Mouse (Mus musculus) left cerebral cortex, postnatal 10 days (tissue): ENCODE results near the gene Tsc1. TPM values are rescaled to one million over a fixed set of nuclear protein-coding genes. Genes with fewer than 3 reads are reported as not detected.

Source experiments
- DNase-seq, 2 experiments: peaks; one replicate each; pipeline ENCODE4 v3.0.0; 2021 to 2022; ENCODE audit warnings: low spot score in 2 of 2, mixed read lengths in 1 of 2; ENCODE audit errors: extremely low spot score in 1 of 2
- intact Hi-C: fragments of 180-260 bp; cut with DNase I; formaldehyde crosslinking; loops from one replicate; pipeline ENCODE4 v1.15.1; 2025
- microRNA-seq: library from miRNA; unstranded; fragments of <30 nt; microRNA quantifications from one replicate; pipeline ENCODE4 v1.2.0, GENCODE M21; 2022
- total RNA-seq, 2 experiments: library from RNA; stranded (reverse); gene quantifications; 2 replicates each; pipeline ENCODE4 v1.2.3; 2021

Gene Tsc1
- total RNA-seq, 2 experiments from 2014 or later: 42.4 to 43.0 TPM

DNA sequence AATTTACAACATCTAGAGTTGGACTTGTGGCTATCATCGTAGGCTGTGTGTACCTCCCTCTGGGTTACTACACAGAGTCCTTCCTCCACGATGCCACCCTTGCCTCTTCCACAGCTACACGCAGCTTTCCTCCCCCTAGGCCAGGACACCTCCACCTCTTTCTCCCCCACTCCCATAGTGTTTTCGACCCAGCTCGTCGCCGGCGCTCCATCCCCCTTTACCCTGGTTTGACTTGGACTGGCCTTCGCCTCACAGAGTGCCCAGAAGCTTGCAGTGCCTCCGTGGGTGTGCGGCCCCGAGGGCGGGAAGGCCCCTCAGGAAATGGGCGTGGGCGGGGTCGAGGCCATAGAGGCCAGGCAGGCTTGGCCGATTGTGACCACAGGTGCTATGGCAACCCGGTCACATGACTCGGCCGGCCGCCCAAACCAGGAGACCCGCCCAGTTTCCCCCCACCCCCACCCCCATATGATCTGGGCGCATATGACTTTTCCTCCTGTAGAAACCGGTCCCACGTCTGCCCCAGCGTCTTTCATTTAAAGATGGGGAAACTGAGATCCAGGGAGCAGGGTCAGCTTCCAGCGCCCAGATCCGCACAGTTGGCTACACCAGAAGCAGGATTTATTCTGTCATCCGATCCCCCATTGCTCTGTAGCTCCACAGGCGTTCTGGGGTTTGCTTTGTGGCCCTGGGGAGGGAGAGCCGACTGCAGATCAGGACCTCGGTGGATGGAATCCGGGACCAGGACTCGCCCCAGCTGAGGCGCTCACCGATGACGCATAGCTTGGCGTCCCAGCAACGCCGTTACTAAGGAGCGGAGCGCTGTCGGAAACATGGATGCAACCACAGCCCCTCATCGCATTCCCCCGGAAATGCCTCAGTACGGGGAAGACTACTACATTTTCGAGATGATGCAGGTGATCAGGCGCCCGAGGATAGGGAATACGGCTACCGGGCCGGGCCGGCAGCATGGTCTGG lies 58.6 kb downstream of the Tsc1 start, which contains the start of the genes Spaca9 and Ak8:
TSS of gene Spaca9 (minus strand) at position 367 of the 975 bp plus-strand sequence.
TSS of gene Ak8 (plus strand) at position 804 of the 975 bp plus-strand sequence.
- intact Hi-C loops: no loop called here
- DNase-seq: peak; percentile 84 to 89

DNA sequence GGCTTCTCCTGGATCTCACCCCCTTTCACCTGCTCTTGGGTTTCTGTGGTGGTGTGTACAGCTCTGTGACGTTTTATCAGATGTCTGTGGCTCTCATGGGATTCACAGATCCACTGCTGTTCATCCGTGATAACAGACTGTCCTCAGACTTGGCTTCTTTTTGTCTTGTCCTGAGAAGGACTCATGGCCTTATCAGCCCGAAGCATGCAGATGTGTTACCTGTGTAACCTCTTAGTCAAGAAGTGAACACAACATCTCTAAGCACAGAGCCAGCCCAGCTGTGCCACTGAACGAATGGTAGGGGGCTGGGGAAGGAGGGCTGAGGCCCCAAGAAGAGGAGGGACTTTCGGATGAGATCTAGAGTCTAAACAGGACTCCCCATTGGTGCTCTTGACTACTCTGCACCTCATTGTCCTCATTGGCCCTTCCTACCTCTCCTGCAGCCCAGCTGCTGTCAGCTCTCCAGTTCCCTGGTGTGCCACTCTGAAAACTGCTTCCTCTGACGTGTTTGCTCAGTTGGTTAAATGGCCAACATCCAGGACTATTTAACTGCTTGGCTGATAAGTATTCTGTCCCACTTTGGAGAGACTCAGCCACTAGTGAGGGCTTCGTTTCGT lies 60.7 kb downstream of the Tsc1 start:
- intact Hi-C loops: no loop called here
- no peak for DNase-seq

DNA sequence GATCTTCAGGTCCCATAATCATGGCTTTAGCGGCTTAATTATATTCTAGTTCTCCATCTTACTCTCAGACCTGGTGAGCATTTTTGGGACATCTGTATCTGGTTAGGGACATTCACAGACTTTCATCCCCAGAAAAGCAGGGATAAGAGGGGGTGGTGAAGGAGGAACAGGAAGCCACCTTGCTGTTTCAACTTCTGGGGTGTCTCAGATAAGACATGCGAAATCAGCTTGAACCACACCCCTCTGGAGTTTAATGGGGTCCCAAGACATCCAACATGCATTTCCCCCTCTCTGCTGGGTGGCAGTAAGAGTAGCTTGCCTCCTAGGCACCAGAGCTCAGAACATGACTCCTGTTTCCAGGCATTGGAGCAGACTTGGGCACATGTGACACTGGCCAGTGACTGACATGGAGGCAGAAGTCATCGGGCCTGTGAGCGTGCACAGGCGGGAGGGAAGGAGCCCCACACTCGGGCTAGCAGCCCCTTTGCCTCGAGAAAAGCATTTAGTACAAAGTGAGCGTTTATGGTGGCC lies 65.1 kb downstream of the Tsc1 start:
- no peak for DNase-seq
- intact Hi-C loops: no loop called here

DNA sequence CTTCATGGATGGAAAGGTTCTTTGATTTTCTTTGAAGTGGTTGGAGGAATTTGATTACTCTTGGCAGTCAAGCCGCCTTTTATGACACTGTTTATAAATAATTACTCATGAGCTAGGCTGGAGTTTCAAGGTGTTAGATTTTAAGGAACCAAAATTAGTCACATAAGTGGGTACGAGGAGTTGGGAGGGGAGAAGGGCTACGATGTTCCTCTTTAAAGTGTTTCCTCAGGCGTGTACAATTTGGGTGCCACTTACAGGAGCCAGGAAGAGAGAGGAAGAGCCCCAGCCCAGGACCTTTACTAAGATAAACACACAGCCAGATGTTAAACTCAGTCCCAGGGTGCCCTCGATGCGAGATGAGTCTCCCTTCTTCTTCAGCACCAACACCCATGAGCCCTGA lies 65.8 kb downstream of the Tsc1 start:
- no peak for DNase-seq
- intact Hi-C loops: no loop called here

DNA sequence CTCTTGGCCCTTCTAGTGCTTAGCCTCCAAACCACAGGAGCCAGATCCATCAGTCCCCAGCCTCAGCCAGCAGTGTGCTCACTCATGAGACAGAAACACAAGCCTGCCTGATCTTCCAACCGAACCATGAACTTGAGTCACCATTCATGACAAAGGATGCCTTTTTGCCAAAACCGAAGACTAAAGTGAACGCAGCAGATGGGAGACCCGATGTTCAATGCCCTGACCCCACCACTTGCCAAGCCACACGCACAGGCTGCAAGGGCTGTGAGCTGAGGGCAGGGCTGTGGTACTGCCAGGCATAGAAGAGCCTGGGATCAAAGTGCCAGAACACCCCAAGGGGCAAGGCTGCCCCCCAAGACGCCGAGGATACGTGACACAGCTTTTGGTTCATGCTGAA lies 72.0 kb downstream of the Tsc1 start:
- intact Hi-C loops: no loop called here
- DNase-seq: no peak

DNA sequence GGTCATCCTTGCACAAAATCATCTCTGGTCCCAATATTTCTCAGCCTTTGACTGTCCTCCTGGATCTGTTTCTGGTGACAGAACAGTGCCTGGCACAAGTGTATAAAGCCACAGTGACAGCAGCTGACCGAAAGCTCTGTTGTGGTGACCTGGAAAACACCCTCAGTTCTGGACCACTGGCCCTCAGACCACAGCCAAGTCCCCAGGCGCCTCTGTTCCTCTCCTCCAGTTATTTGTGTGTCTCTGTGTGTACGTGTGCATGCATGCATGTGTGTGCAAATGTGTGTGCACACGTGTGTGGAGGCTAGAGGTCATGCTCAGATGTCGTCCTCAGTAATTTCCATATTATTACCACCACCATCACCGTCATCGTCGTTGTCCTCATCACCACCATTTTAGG lies 81.4 kb downstream of the Tsc1 start:
- intact Hi-C loops: no loop called here
- DNase-seq: no peak

DNA sequence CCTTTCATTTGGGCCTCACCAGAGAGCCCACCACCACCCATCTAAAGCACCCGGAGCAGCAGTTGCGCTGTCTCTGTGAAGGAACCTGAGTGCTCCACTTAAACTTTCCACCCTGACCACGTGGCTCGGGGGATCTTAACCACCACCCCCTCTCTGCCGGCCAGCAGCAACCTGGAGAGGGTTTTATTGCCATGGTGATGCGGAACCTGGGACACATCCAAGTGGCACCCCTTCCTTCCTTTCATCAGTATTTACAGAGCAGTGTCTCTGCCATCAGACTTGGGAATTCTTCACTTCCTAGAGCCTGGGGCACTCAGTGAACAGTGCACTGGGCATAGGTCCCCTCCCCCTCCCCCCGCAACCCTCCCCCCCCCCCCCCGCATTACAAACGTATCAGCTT lies 82.9 kb downstream of the Tsc1 start:
- intact Hi-C loops: no loop called here
- no peak for DNase-seq

DNA sequence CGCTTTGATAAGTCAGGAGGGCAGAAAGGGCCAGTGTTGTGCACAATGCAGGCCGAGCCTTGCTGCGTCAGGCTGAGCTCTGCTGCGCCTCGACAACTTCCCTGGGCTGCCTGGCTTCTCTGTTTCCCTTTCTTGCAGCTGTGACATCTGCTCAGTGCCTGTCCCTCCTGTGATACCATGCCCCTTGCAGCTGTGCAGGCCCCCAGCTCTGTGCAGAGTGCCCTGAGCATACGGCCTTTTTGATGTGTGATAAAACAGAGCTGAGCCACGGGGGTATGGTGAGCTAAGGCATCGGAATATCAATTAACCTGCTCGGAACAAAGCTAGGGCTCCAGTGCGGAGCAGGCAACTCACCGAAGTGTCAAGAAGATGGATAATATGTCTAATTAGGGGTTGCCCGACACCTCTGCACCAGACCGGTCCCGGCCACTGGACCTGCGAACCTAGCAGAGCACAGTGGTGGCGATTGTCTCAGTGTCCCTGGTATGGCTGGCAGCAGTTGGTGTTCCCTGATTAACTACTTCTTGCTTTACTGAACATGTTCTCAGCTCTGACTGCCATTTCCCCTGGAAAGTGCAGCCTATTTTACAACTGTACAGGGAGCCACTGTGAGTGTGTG lies 86.9 kb downstream of the Tsc1 start:
- DNase-seq: no peak
- intact Hi-C loops: no loop called here

DNA sequence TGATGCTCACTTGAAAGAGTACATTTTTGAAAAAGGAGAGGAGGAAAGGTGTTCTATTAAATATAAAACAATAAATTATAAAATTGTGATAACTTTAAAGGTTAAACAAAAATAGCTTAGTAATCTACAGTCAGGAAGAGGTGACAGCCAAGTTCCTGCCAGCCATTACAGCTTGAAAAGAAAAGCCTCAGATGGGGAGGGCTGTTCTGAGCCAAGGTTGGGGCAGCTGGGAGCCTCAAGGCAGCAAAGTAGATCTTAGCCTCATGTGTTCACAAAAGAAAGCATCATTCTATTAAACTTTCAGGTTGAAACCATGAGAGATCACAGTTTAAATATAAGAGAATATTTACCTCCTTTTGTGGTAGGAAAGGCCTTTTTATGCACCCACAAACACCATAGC lies 89.6 kb downstream of the Tsc1 start:
- intact Hi-C loops: no loop called here
- DNase-seq: no peak

DNA sequence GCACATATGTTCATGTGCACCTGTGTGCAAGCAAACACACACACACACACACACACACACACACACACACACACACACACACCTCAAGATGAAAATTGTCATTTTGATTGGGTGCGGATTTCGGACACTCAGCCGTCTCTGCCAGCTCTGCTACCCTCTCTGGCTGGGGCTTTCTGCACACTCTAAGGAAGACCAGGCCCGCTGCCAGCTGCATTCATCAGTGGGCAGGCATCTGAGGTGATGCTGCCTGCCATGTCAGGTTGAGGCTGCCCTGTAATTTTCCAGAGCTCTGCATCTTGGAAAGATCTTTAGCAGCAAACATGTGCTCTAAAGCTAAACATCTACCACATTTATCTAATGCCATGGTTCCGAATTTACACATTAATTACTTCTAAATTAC lies 96.1 kb downstream of the Tsc1 start:
- intact Hi-C loops: no loop called here
- no peak for DNase-seq

DNA sequence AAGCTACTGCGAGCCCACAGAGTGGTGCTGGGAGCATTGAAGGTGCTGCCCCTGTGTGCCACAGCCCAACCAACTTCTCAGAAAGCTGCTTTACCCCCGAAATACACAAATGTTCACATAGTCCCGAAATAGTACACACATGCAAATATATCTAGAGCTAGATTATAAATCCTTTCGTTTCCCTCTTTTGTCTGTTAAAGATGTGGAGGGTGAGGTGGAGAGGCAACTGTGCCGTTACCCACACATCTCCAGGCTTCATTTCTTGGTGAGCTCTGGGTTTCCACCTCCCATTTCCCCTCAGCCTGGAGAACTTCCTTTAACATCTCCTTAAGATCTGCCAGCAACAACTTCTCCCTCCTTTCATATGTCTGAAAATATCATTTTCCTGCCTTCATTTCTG lies 99.1 kb downstream of the Tsc1 start:
- intact Hi-C loops: no loop called here
- no peak for DNase-seq

Small RNA genes within 50 kb of the gene (microRNA-seq; reads per million reads assigned to microRNA genes)
- not detected for gene Gm22824
- gene Mir3088: 1.4 reads per million

Other genes starting within 250 kb of the Tsc1 start
- 10 to 100 TPM; 26.9 to 27.3 TPM for gene Ppp1r26, start 194.4 kb upstream of the Tsc1 start, total RNA-seq
- gene 1700007K13Rik, start 174.9 kb upstream of the Tsc1 start, total RNA-seq: 1 to 10 TPM; 3.2 to 3.5 TPM
- gene Mrps2, start 173.2 kb upstream of the Tsc1 start, total RNA-seq: 10 to 100 TPM; 38.8 to 38.9 TPM
- gene Gbgt1, start 144.3 kb upstream of the Tsc1 start, total RNA-seq: 1 to 10 TPM; 2.4 to 2.7 TPM
- gene Gm10134, start 135.1 kb upstream of the Tsc1 start, total RNA-seq: 1 to 10 TPM; 1.8 to 3.1 TPM
- gene Ralgds, start 128.1 kb upstream of the Tsc1 start, total RNA-seq: 100 to 1,000 TPM; 148 to 156 TPM
- gene Cel, start 77.8 kb upstream of the Tsc1 start, total RNA-seq: not detected
- 10 to 100 TPM; 18.6 to 20.2 TPM for gene Gtf3c5, start 57.5 kb upstream of the Tsc1 start, total RNA-seq
- gene Gfi1b, start 19.2 kb upstream of the Tsc1 start, total RNA-seq: not detected
- gene Spaca9, start 58.5 kb downstream of the Tsc1 start, total RNA-seq: under 1 TPM in 1 of 2 experiments, not detected in 1; 0.60 TPM
- 1 to 10 TPM; 1.2 to 2.0 TPM for gene Ak8, start 58.9 kb downstream of the Tsc1 start, total RNA-seq
- 10 to 100 TPM; 35.7 to 39.4 TPM for gene Gtf3c4, start 199.1 kb downstream of the Tsc1 start, total RNA-seq
- 1 to 10 TPM; 6.0 to 8.0 TPM for gene Ddx31, start 199.2 kb downstream of the Tsc1 start, total RNA-seq